Mouse (Mus musculus) intestine, embryonic 14.5 days (tissue): ENCODE data around the gene Proser1. TPM values are rescaled to one million over a fixed set of nuclear protein-coding genes. Genes with fewer than 3 reads are reported as not detected.

Experiments used
- ATAC-seq: fragments of 200-750 bp; cut with Nextera tagmentation; replicated peaks from 2 replicates; pipeline ENCODE4 v1.8.0; 2017; ENCODE audit warnings: low read depth, moderate number of reproducible peaks, moderate TSS enrichment, moderate library complexity; ENCODE audit not compliant: low FRiP score, low TSS enrichment
- DNase-seq: peaks from one replicate; pipeline ENCODE4 v3.0.0-alpha.2; 2018; ENCODE audit warnings: low spot score
- H3K27ac ChIP-seq: fragments of 300-500 bp; sonication (generic); 2 replicates; pipeline ENCODE4 v1.5.1; 2014; ENCODE audit warnings: low read depth, mild to moderate bottlenecking, control low read depth
- H3K27me3 ChIP-seq: fragments of 300-500 bp; sonication (generic); replicated peaks from 2 replicates; pipeline ENCODE4 v1.6.1; 2014; ENCODE audit warnings: low read length, control low read depth; ENCODE audit not compliant: control insufficient read depth, insufficient read depth
- H3K36me3 ChIP-seq: fragments of 300-500 bp; sonication (generic); 2 replicates; pipeline ENCODE4 v1.6.1; 2014; ENCODE audit warnings: low read length, control low read depth; ENCODE audit not compliant: control insufficient read depth, insufficient read depth
- H3K4me1 ChIP-seq: fragments of 300-500 bp; sonication (generic); replicated peaks from 2 replicates; pipeline ENCODE4 v1.6.1; 2014; ENCODE audit warnings: low read length, control low read depth, mixed read lengths; ENCODE audit not compliant: control insufficient read depth, insufficient read depth
- H3K4me2 ChIP-seq: fragments of 300-500 bp; sonication (generic); 2 replicates; pipeline ENCODE4 v1.6.1; 2014; ENCODE audit warnings: low read length
- H3K4me3 ChIP-seq: fragments of 300-500 bp; sonication (generic); 2 replicates; pipeline ENCODE4 v1.5.1; 2014; ENCODE audit warnings: low read depth, low read length, control low read depth, mixed read lengths
- H3K9ac ChIP-seq: fragments of 300-500 bp; sonication (generic); 2 replicates; pipeline ENCODE4 v1.6.1; 2014; ENCODE audit warnings: mild to moderate bottlenecking, low read length
- H3K9me3 ChIP-seq: fragments of 300-500 bp; sonication (generic); 2 replicates; pipeline ENCODE4 v1.6.1; 2016; ENCODE audit warnings: low read length, control low read depth; ENCODE audit not compliant: control insufficient read depth
- WGBS: fragments of 180-500 bp; shearing (Covaris S2); extraction: QIAGEN DNeasy Blood & Tissue Kit; methylation state at CpG from one replicate; pipeline ENCODE4 v1.1.7; 2014; 5-methylcytosine and 5-hydroxymethylcytosine counted together
- polyA plus RNA-seq: library from polyadenylated mRNA; unstranded; fragments of >200 nt; fragmentation: Nextera tagmentation; extraction: Ambion mirVana; gene quantifications from 2 replicates; pipeline ENCODE4 v1.2.1, GENCODE M21; 2014

Gene Proser1
- polyA plus RNA-seq, 1 experiment from 2014 or later: 18.6 TPM

DNA sequence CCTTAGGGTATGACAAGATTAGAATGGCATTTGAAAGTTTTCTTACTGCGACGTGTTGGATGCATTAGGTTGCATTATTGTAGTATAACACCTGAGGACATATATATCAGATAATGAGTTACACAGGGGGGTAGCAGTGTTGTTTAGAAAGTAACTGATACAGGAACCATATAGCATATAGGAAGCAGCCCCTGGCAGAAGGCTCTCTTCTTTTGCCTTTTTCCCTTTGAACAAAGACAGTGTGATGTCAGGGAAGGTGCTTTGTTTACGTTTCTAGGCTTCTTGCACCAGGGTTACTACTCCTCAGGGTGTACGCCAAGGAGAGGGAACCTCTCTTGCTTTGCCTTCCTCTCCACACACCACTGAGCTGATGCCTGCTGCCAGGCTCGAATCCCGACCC, 24.9 kb downstream of the Proser1 start, which contains the start of gene Stoml3:
Gene Stoml3, plus strand, starts transcription at position 301 of the 400 bp plus-strand sequence.
- Histone ChIP-seq H3K9ac (no peak within 1 kb of the TSS), H3K27ac (no peak within 1 kb of the TSS), H3K4me3 (no peak within 1 kb of the TSS), H3K9me3 (no peaks in the 10 kb centered on the region), H3K36me3 (no peaks in the 10 kb centered on the region), H3K4me1 (no peaks in the 10 kb centered on the region), H3K27me3 (no peaks in the 10 kb centered on the region), H3K4me2 (no peak within 1 kb of the TSS)
- DNase-seq (no peak), ATAC-seq (no peak)
- WGBS: 67% methylated on average over 6 of the region's 6 CpGs

DNA sequence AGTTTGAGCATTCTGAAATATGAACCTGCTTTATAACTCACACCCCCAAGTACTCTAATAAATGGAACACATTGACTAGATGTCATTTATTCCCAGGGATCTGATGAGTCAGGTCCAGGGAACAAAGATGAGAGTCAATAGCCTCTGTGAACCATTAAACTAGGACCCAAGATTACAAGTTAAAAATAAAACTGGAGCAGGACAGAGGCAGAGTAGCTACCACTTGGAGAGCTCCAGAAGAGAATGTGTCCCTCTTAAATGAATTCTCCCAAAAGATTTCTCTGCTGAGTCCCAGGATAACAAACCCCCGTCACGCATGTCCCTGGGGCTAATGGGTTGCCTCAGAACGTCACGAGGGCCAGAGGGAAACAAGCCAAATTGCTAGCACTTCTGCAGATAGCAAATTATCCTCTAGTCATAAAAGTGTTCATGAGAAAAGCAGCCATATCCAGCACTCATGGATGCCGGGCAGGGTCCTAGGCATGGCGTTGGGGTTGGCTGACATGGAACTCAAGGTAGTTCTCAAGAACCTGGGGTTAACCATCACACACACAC, 35.0 kb downstream of the Proser1 start:
- Histone ChIP-seq H3K36me3 (no peaks in the 10 kb centered on the region), H3K4me2 (no peak overlapping the region), H3K27me3 (no peaks in the 10 kb centered on the region), H3K4me3 (no peak overlapping the region), H3K4me1 (no peaks in the 10 kb centered on the region), H3K9me3 (no peaks in the 10 kb centered on the region), H3K9ac (no peak overlapping the region), H3K27ac (no peak overlapping the region)
- no peak for ATAC-seq
- WGBS: 75% methylated on average over 6 of the region's 6 CpGs
- DNase-seq: no peak

DNA sequence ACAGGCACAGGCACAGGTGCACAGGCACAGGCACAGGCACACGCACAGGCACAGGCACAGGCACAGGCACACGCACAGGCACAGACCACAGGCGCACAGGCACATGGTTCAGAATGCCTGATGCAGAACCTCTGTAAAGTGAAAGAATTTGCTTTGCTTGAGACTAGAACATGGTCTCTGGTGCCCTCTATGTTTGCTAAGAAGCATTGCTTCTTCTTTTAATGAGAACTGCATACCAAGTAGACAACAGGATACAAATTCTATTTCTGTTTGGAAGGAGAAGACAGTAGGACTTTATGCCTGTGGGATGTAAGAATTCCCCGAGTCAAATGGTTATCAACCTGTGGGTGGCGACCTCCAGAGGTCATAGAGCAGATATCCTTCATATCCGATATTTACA, 39.0 kb downstream of the Proser1 start:
- Histone ChIP-seq H3K4me2 (no peak overlapping the region), H3K9ac (no peak overlapping the region), H3K4me1 (no peaks in the 10 kb centered on the region), H3K27me3 (no peaks in the 10 kb centered on the region), H3K4me3 (no peak overlapping the region), H3K9me3 (no peaks in the 10 kb centered on the region), H3K27ac (no peak overlapping the region), H3K36me3 (no peaks in the 10 kb centered on the region)
- WGBS: 65% methylated on average over 6 of the region's 6 CpGs
- DNase-seq (no peak), ATAC-seq (no peak)

DNA sequence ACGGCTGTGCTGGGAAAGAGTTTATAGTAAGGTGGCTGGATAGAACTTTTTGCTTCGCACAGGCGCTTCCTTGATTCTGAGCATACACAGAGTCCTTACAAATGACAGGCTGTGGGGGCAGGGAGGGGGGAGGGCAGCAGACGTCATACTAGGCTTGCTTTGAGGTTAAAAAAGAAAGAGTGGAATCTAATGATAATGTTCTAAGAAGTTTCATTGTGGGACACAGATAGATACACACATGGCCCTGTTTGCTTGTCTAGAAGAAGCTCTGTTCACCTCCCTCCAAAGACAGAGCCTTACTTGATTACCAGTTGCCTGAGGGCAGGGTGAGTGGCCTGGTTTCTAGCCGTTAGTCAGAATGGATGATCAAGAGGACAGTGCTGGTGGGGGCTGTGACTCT, 49.6 kb downstream of the Proser1 start:
- Histone ChIP-seq H3K9me3 (no peaks in the 10 kb centered on the region), H3K9ac (no peak overlapping the region), H3K36me3 (0 out of 2 replicates have a peak, but pooled peaks cover 4% of the 10 kb centered on the region), H3K4me2 (no peak overlapping the region), H3K27ac (no peak overlapping the region), H3K27me3 (no peaks in the 10 kb centered on the region), H3K4me1 (0 out of 2 replicates have a peak, but pooled peaks cover 9% of the 10 kb centered on the region), H3K4me3 (no peak overlapping the region)
- WGBS: 17% methylated on average over 5 of the region's 5 CpGs
- ATAC-seq (no peak), DNase-seq (no peak)

DNA sequence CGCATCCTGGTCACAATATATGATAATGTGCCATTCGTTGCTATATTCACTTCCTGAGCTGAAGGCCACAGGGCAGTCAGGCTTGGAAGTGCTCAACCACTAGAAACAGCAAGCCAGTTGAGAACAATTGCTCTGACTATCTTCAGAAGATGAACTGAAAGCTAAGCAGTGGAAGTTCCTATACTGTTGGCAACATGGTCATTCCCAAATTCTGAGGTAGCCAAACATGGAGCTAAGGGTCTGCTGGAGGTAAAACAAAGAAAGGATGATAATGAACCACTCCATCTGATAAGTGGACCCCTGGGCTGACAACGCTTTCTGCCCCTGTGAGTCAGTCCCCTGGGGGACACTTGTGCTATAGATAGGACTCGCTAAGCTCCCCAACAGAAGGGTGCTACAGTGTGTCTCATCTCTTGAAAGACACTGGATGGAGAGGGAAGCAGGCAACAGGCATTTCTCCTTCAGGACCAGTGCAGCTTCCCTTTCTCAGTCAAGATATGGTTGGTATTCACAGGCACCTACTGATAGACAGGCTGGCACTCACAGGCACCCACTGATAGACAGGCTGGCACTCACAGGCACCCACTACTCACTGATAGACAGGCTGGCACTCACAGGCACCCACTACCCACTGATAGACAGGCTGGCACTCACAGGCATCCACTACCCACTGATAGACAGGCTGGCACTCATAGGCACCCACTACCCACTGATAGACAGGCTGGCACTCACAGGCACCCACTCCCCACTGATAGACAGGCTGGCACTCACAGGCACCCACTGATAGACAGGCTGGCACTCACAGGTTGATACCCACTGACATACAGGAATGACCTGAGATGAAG, 51.0 kb downstream of the Proser1 start:
- DNase-seq: no peak
- ATAC-seq: no peak
- Histone ChIP-seq H3K36me3 (peaks cover 7% of the 10 kb centered on the region; the same call in 1 of the 2 replicates), H3K27ac (no peak overlapping the region), H3K4me2 (no peak overlapping the region), H3K9me3 (no peaks in the 10 kb centered on the region), H3K4me1 (0 out of 2 replicates have a peak, but pooled peaks cover 9% of the 10 kb centered on the region), H3K4me3 (no peak overlapping the region), H3K9ac (no peak overlapping the region), H3K27me3 (no peaks in the 10 kb centered on the region)
- 89% methylated on average over 4 of the region's 4 CpGs for WGBS

DNA sequence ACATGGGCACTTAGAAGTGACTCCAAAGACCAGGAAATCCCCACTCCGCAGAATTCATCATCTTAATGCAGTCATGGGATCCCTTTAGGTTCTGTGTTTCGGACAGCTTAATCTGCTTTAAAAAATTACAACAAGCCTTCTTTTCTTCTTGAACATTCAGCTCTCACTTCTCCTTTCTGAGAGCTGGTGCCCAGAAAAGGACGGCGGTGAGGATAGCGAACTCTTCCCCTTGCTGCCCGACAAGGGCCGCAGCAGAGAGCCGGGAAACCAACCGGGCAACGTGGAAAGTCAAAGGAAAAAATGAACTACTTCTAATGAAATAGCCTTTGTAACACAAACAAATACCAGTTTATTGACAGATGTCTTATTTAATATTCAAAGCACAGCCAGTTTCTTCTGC, 59.3 kb downstream of the Proser1 start:
- Histone ChIP-seq H3K9me3 (no peaks in the 10 kb centered on the region), H3K36me3 (peaks cover 3% of the 10 kb centered on the region; the same call in 1 of the 2 replicates), H3K4me1 (no peaks in the 10 kb centered on the region), H3K9ac (no peak overlapping the region), H3K4me3 (no peak overlapping the region), H3K27me3 (no peaks in the 10 kb centered on the region), H3K4me2 (no peak overlapping the region), H3K27ac (no peak overlapping the region)
- DNase-seq (no peak), ATAC-seq (no peak)
- WGBS: 89% methylated on average over 10 of the region's 10 CpGs

DNA sequence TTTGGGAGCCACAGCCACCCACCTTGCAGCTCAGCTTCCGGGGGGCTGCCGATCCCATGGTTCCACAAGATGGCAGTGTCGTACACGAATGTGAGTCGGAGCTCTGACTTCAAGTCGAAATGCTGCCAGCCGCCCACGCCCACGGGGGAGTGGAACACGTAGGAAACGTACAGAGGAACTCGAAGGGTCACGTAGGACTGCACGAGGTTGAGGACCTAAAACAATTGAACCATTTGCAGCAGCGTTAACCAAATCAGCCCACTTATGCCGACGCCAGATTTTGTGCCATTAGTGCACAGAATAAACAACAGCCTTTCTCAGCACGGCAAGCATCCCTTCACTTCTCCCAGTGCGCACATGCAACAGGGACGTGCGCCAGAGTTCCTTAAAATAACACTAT, 62.3 kb downstream of the Proser1 start:
- peak; percentile 83; the same call in 1 of the 2 replicates for ATAC-seq

DNA sequence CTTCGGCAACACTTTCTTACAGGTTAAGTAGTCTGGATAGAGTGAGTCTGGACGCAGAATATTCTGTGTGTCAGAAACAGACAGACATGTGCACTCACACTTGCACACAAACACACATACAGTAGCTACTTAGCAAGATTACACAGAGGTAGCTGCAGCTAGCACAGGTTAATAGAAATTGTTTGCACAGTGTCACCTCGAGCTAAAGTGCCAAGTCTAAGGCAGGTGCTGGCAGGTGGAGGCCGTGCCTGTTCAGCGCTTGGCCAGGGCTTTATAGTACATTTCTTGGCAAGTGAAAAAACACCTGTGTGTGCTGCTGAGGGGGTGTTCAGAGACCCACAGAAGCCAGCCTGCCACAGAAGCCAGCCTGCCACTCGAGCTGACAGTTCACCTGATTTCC, 66.8 kb downstream of the Proser1 start:
- Histone ChIP-seq H3K4me3 (no peak overlapping the region), H3K4me1 (no peaks in the 10 kb centered on the region), H3K9me3 (no peaks in the 10 kb centered on the region), H3K27ac (no peak overlapping the region), H3K9ac (no peak overlapping the region), H3K27me3 (no peaks in the 10 kb centered on the region), H3K4me2 (no peak overlapping the region), H3K36me3 (peaks cover 5% of the 10 kb centered on the region)
- 74% methylated on average over 6 of the region's 6 CpGs for WGBS
- ATAC-seq (no peak), DNase-seq (no peak)

More for the DNA sequence above, 62.3 kb downstream of the Proser1 start:
- peak overlapping the region; percentile 4; the same call in 1 of the 2 replicates for H3K9ac ChIP-seq
- H3K27me3 ChIP-seq: no peaks in the 10 kb centered on the region
- peak overlapping the region; percentile 28 for H3K4me3 ChIP-seq
- H3K4me1 ChIP-seq: no peaks in the 10 kb centered on the region
- DNase-seq: peak; percentile 92
- no peaks in the 10 kb centered on the region for H3K9me3 ChIP-seq
- H3K36me3 ChIP-seq: no peaks in the 10 kb centered on the region; the same call in 1 of the 2 replicates
- H3K4me2 ChIP-seq: peak overlapping the region; percentile 49
- WGBS: 12% methylated on average over 21 of the region's 21 CpGs
- H3K27ac ChIP-seq: no peak overlapping the region
